Mouse (Mus musculus) hindbrain, embryonic 10.5 days (tissue): ENCODE measurements around the gene Psme3. TPM values are rescaled to one million over a fixed set of nuclear protein-coding genes. Genes with fewer than 3 reads are reported as not detected.
"Not testable (repeated sequence)": the region's sequence is repeated elsewhere in the genome, so short reads cannot be mapped to it uniquely, and the experiment has no call there.

Experiments
- DNase-seq: peaks from one replicate; pipeline ENCODE4 v3.0.0-alpha.2; 2017; ENCODE audit warnings: low spot score
- H3K27ac ChIP-seq: fragments of 300-500 bp; sonication (generic); 2 replicates; pipeline ENCODE4 v1.5.1; 2016; ENCODE audit warnings: mild to moderate bottlenecking, moderate library complexity
- H3K27me3 ChIP-seq: fragments of 300-500 bp; sonication (generic); 2 replicates; pipeline ENCODE4 v1.6.1; 2016; ENCODE audit warnings: mild to moderate bottlenecking; ENCODE audit not compliant: poor library complexity, insufficient read depth, severe bottlenecking
- H3K36me3 ChIP-seq: fragments of 300-500 bp; sonication (generic); 2 replicates; pipeline ENCODE4 v1.6.1; 2016; ENCODE audit warnings: mild to moderate bottlenecking, moderate library complexity
- H3K4me1 ChIP-seq: fragments of 300-500 bp; sonication (generic); replicated peaks from 2 replicates; pipeline ENCODE4 v1.6.1; 2016; ENCODE audit warnings: mild to moderate bottlenecking
- H3K4me3 ChIP-seq: fragments of 300-500 bp; sonication (generic); 2 replicates; pipeline ENCODE4 v1.5.1; 2016; ENCODE audit warnings: mild to moderate bottlenecking, moderate library complexity
- H3K9me3 ChIP-seq: fragments of 300-500 bp; sonication (generic); 2 replicates; pipeline ENCODE4 v1.6.1; 2016; ENCODE audit warnings: mild to moderate bottlenecking, moderate library complexity
- WGBS: fragments of 180-500 bp; shearing (Covaris S2); methylation state at CpG from one replicate; pipeline ENCODE4 v1.1.7; 2016; 5-methylcytosine and 5-hydroxymethylcytosine counted together
- polyA plus RNA-seq: library from polyadenylated mRNA; unstranded; fragments of >200 nt; fragmentation: Nextera tagmentation; extraction: Ambion mirVana; gene quantifications from 2 replicates; pipeline ENCODE4 v1.2.1, GENCODE M21; 2016

Psme3 gene
- polyA plus RNA-seq, 1 experiment from 2014 or later = 166 TPM

GRCm38 (mm10) chr11:101323609-101324008 is 7.6 kb downstream of the Psme3 start:
- Histone ChIP-seq H3K27me3 (no peaks in the 10 kb centered on the region), H3K4me1 (no peaks in the 10 kb centered on the region; the same call in 1 of the 2 replicates), H3K36me3 (peaks cover 86% of the 10 kb centered on the region), H3K4me3 (no peak overlapping the region; the same call in 1 of the 2 replicates), H3K9me3 (no peaks in the 10 kb centered on the region), H3K27ac (no peak overlapping the region)
- peak; percentile 75 for DNase-seq
- WGBS = 19% methylated on average over 4 of the region's 4 CpGs

GRCm38 (mm10) chr11:101324763-101325162 is 8.8 kb downstream of the Psme3 start, which contains the start of gene Aoc2:
Gene Aoc2, plus strand, starts transcription at chr11:101325063.
- Histone ChIP-seq H3K4me1 (no peaks in the 10 kb centered on the region; the same call in 1 of the 2 replicates), H3K9me3 (no peaks in the 10 kb centered on the region), H3K27me3 (no peaks in the 10 kb centered on the region), H3K4me3 (no peak within 1 kb of the TSS), H3K36me3 (peaks cover 80% of the 10 kb centered on the region), H3K27ac (no peak within 1 kb of the TSS)
- 94% methylated on average over 5 of the region's 5 CpGs for WGBS
- DNase-seq = no peak

GRCm38 (mm10) chr11:101325201-101325600 is 9.2 kb downstream of the Psme3 start:
- H3K4me1 ChIP-seq, H3K9me3 ChIP-seq, H3K4me3 ChIP-seq, H3K27ac ChIP-seq, DNase-seq, H3K27me3 ChIP-seq: not testable (repeated sequence)
- H3K36me3 ChIP-seq = peaks cover 75% of the 10 kb centered on the region
- 92% methylated on average over 11 of the region's 11 CpGs for WGBS

GRCm38 (mm10) chr11:101326147-101326546 is 10.1 kb downstream of the Psme3 start:
- peaks cover 7% of the 10 kb centered on the region; the same call in 1 of the 2 replicates for H3K4me1 ChIP-seq
- H3K27me3 ChIP-seq = no peaks in the 10 kb centered on the region
- H3K4me3 ChIP-seq = no peak overlapping the region
- 87% methylated on average over 11 of the region's 11 CpGs for WGBS
- peaks cover 66% of the 10 kb centered on the region for H3K36me3 ChIP-seq
- DNase-seq = no peak
- H3K9me3 ChIP-seq = no peaks in the 10 kb centered on the region
- H3K27ac ChIP-seq = no peak overlapping the region

GRCm38 (mm10) chr11:101327311-101327710 is 11.3 kb downstream of the Psme3 start:
- Histone ChIP-seq H3K36me3 (peaks cover 54% of the 10 kb centered on the region), H3K27me3 (no peaks in the 10 kb centered on the region), H3K4me3 (no peak overlapping the region), H3K9me3 (no peaks in the 10 kb centered on the region), H3K27ac (no peak overlapping the region), H3K4me1 (peaks cover 7% of the 10 kb centered on the region; the same call in 1 of the 2 replicates)
- DNase-seq = no peak
- WGBS = 64% methylated on average over 3 of the region's 3 CpGs

- Histone ChIP-seq H3K36me3 (peaks cover 36% of the 10 kb centered on the region), H3K9me3 (no peaks in the 10 kb centered on the region), H3K27me3 (no peaks in the 10 kb centered on the region), H3K4me3 (no peak overlapping the region), H3K27ac (no peak overlapping the region), H3K4me1 (peaks cover 17% of the 10 kb centered on the region)
- DNase-seq = no peak
- WGBS = 85% methylated on average over 6 of the region's 6 CpGs
Measured at GRCm38 (mm10) chr11:101328941-101329635, 13.1 kb downstream of the Psme3 start.

GRCm38 (mm10) chr11:101330371-101330924 is 14.4 kb downstream of the Psme3 start, which contains the start of gene Aoc3:
Gene Aoc3, plus strand, starts transcription at chr11:101330605.
- Histone ChIP-seq H3K9me3 (no peaks in the 10 kb centered on the region), H3K4me3 (no peak within 1 kb of the TSS), H3K27me3 (no peaks in the 10 kb centered on the region), H3K4me1 (peaks cover 24% of the 10 kb centered on the region), H3K27ac (no peak within 1 kb of the TSS; the same call in 1 of the 2 replicates), H3K36me3 (peaks cover 23% of the 10 kb centered on the region)
- no peak for DNase-seq
- 71% methylated on average over 7 of the region's 7 CpGs for WGBS

- not testable (repeated sequence) for DNase-seq, H3K27ac ChIP-seq, H3K27me3 ChIP-seq, H3K4me3 ChIP-seq, H3K9me3 ChIP-seq
- Histone ChIP-seq H3K4me1 (peaks cover 29% of the 10 kb centered on the region), H3K36me3 (peaks cover 18% of the 10 kb centered on the region)
- 82% methylated on average over 6 of the region's 6 CpGs for WGBS
Measured at GRCm38 (mm10) chr11:101330961-101331360, 14.9 kb downstream of the Psme3 start.

- Histone ChIP-seq H3K36me3 (peaks cover 9% of the 10 kb centered on the region; the same call in 1 of the 2 replicates), H3K4me3 (no peak overlapping the region)
- WGBS = 81% methylated on average over 3 of the region's 3 CpGs
Measured at GRCm38 (mm10) chr11:101332537-101332936, 16.5 kb downstream of the Psme3 start.

GRCm38 (mm10) chr11:101334023-101334422 is 18.0 kb downstream of the Psme3 start:
- WGBS = 22% methylated on average over 10 of the region's 10 CpGs
- H3K9me3 ChIP-seq = no peaks in the 10 kb centered on the region
- peaks cover 3% of the 10 kb centered on the region; the same call in 1 of the 2 replicates for H3K36me3 ChIP-seq
- no peaks in the 10 kb centered on the region for H3K27me3 ChIP-seq
- peaks cover 50% of the 10 kb centered on the region for H3K4me1 ChIP-seq
- peak overlapping the region; percentile 18; the same call in 1 of the 2 replicates for H3K4me3 ChIP-seq
- peak; percentile 38 for DNase-seq
- H3K27ac ChIP-seq = peak overlapping the region; percentile 78

More at GRCm38 (mm10) chr11:101332537-101332936, 16.5 kb downstream of the Psme3 start:
- Histone ChIP-seq H3K4me1 (peaks cover 36% of the 10 kb centered on the region), H3K27me3 (no peaks in the 10 kb centered on the region), H3K9me3 (no peaks in the 10 kb centered on the region), H3K27ac (no peak overlapping the region)
- DNase-seq = no peak

GRCm38 (mm10) chr11:101334516-101334915 is 18.5 kb downstream of the Psme3 start:
- no peaks in the 10 kb centered on the region for H3K36me3 ChIP-seq
- 2% methylated on average over 6 of the region's 6 CpGs for WGBS
- no peaks in the 10 kb centered on the region for H3K9me3 ChIP-seq
- peak overlapping the region; percentile 78 for H3K27ac ChIP-seq
- peaks cover 50% of the 10 kb centered on the region for H3K4me1 ChIP-seq
- peak overlapping the region; percentile 18; the same call in 1 of the 2 replicates for H3K4me3 ChIP-seq
- H3K27me3 ChIP-seq = no peaks in the 10 kb centered on the region
- DNase-seq = peak; percentile 76

GRCm38 (mm10) chr11:101335685-101336084 is 19.7 kb downstream of the Psme3 start:
- WGBS = 87% methylated on average over 9 of the region's 9 CpGs
- H3K4me3 ChIP-seq = no peak overlapping the region
- no peaks in the 10 kb centered on the region for H3K36me3 ChIP-seq
- no peaks in the 10 kb centered on the region for H3K9me3 ChIP-seq
- peaks cover 46% of the 10 kb centered on the region for H3K4me1 ChIP-seq
- H3K27me3 ChIP-seq = no peaks in the 10 kb centered on the region
- DNase-seq = no peak
- H3K27ac ChIP-seq = no peak overlapping the region

GRCm38 (mm10) chr11:101338123-101338760 is 22.2 kb downstream of the Psme3 start:
- Histone ChIP-seq H3K4me3 (peak overlapping the region; percentile 49), H3K9me3 (no peaks in the 10 kb centered on the region), H3K27ac (peak overlapping the region; percentile 82), H3K4me1 (peaks cover 41% of the 10 kb centered on the region), H3K27me3 (no peaks in the 10 kb centered on the region), H3K36me3 (no peaks in the 10 kb centered on the region)
- DNase-seq = peak; percentile 69
- WGBS = 1% methylated on average over 9 of the region's 9 CpGs
